Mouse (Mus musculus) G1E (cell line): ENCODE measurements around the gene Atp1b2. TPM values are rescaled to one million over a fixed set of nuclear protein-coding genes. Genes with fewer than 3 reads are reported as not detected.

Experiments
- ATAC-seq: 2 replicates; pipeline ENCODE4 v1.8.0; 2016; ENCODE audit warnings: mild to moderate bottlenecking; ENCODE audit not compliant: insufficient number of reproducible peaks, poor library complexity, low FRiP score, severe bottlenecking; ENCODE audit errors: extremely low read depth
- DNase-seq: peaks from one replicate; pipeline ENCODE4 v3.0.0; 2012; ENCODE audit warnings: low spot score
- H3K27me3 ChIP-seq: 2 replicates; pipeline ENCODE4 v1.6.1; 2012; ENCODE audit warnings: mild to moderate bottlenecking, low read length, inconsistent platforms; ENCODE audit not compliant: insufficient read depth
- H3K36me3 ChIP-seq: replicated peaks from 2 replicates; pipeline ENCODE3; 2012; ENCODE audit warnings: mild to moderate bottlenecking, inconsistent platforms
- H3K4me1 ChIP-seq: 2 replicates; pipeline ENCODE4 v1.6.1; 2012; ENCODE audit warnings: low read depth, low read length, inconsistent platforms, mixed read lengths; ENCODE audit not compliant: insufficient read depth
- H3K4me3 ChIP-seq: 2 replicates; pipeline ENCODE4 v1.5.1; 2012; ENCODE audit warnings: low read depth, mild to moderate bottlenecking, inconsistent platforms, low read length, moderate library complexity, mixed read lengths
- H3K9me3 ChIP-seq: replicated peaks from 2 replicates; pipeline ENCODE4 v1.6.1; 2012; ENCODE audit warnings: inconsistent platforms
- CTCF ChIP-seq: IDR thresholded peaks from 2 replicates; pipeline ENCODE4 v1.5.1; 2012; ENCODE audit warnings: low read depth, low read length, inconsistent platforms, mixed read lengths
- GATA1 ChIP-seq: IDR thresholded peaks from 2 replicates; pipeline ENCODE4 v1.6.1; 2012; ENCODE audit warnings: borderline replicate concordance, low read length, inconsistent platforms, mixed read lengths
- GATA2 ChIP-seq: IDR thresholded peaks from 2 replicates; pipeline ENCODE4 v1.6.1; 2012; ENCODE audit warnings: low read depth, low read length, inconsistent platforms, borderline replicate concordance
- POLR2AphosphoS5 ChIP-seq: IDR thresholded peaks from 2 replicates; pipeline ENCODE4 v1.6.1; 2012; ENCODE audit warnings: low read depth, low read length, inconsistent platforms; ENCODE audit not compliant: insufficient replicate concordance
- TAL1 ChIP-seq: conservative IDR thresholded peaks from 2 replicates; pipeline ENCODE4 v1.6.1; 2012; ENCODE audit warnings: low read depth, low read length, inconsistent platforms, mixed read lengths
- polyA plus RNA-seq: library from polyadenylated mRNA; stranded (reverse); fragments of >175 nt; gene quantifications from 2 replicates; pipeline ENCODE4 v1.2.3, GENCODE M21; 2012
- total RNA-seq, 2 experiments: library from RNA; stranded (forward) in 1 of 2; stranded (reverse) in 1 of 2; fragments of 200-1000 nt in 1 of 2; fragments of >200 nt in 1 of 2; fragmentation: Nextera tagmentation in 1 of 2; gene quantifications; 2 replicates each; pipeline ENCODE4 v1.2.3; 2014 to 2017

The Atp1b2 gene
- total and polyA plus RNA-seq, 3 experiments: 4.8 to 84.5 (median 50.0) TPM

GRCm38 (mm10) chr11:69553341-69553721 is 52.4 kb downstream of the Atp1b2 start:
- Histone ChIP-seq H3K9me3 (no peaks in the 10 kb centered on the region), H3K36me3 (no peaks in the 10 kb centered on the region), H3K4me1 (peaks cover 5% of the 10 kb centered on the region), H3K4me3 (no peak overlapping the region), H3K27me3 (peaks cover 57% of the 10 kb centered on the region)
- no peak for ATAC-seq
- TF ChIP-seq CTCF: no peak
- TF ChIP-seq GATA2: no peak
- no peak for TF ChIP-seq GATA1
- no peak for TF ChIP-seq TAL1
- no peak for TF ChIP-seq POLR2AphosphoS5
- DNase-seq: no peak

DNA sequence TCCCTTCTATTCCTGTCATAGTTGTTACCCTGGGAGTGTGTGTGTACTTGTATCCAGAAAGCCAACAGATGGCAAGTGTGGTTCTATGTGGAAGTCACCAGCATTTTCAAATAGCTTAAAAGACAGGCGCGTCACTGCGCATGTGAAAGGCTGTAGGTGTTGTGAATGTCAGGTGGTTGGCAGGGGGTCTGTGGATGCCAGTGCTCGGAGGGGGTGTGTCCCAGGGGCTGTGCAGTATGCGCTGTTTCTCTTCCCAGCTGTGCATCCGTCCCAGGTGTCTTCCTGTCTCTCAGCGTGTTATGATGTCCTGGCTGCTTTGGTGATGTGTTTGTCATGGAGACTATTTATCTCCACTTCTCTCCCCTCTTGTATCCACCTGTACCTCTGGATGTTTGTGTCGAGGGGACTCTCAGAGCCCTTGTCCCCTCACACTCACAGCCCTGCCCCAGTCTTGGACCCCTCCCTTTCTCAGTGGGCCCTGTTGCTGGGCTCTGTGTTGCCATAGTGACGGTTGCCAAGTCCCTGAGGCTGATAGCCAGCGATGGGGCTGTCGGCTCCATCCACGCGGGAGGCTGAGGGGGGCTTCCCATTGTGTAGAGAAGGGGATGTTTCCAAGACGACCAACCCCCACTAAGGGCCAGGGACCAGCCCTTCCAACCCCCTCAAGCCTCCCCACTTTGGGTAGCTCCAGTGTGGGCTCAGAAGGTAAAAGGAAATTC is 53.0 kb downstream of the Atp1b2 start:
- no peaks in the 10 kb centered on the region for H3K36me3 ChIP-seq
- TF ChIP-seq TAL1 (no peak), POLR2AphosphoS5 (no peak), CTCF (no peak), GATA2 (no peak), GATA1 (no peak)
- peaks cover 7% of the 10 kb centered on the region for H3K4me1 ChIP-seq
- H3K4me3 ChIP-seq: no peak overlapping the region
- no peaks in the 10 kb centered on the region for H3K9me3 ChIP-seq
- DNase-seq (no peak), ATAC-seq (no peak)
- peaks cover 62% of the 10 kb centered on the region for H3K27me3 ChIP-seq

- TF ChIP-seq GATA1: no peak
- TF ChIP-seq CTCF: no peak
- no peak for TF ChIP-seq POLR2AphosphoS5
- TF ChIP-seq TAL1: no peak
- TF ChIP-seq GATA2: no peak
- Histone ChIP-seq H3K9me3 (no peaks in the 10 kb centered on the region), H3K4me3 (no peak overlapping the region), H3K36me3 (no peaks in the 10 kb centered on the region), H3K27me3 (peaks cover 69% of the 10 kb centered on the region), H3K4me1 (peaks cover 21% of the 10 kb centered on the region)
- ATAC-seq (no peak), DNase-seq (no peak)
These were observed 54.4 kb downstream of the Atp1b2 start for GRCm38 (mm10) chr11:69551310-69551709.

Other genes starting within 250 kb of the Atp1b2 start
Only the 20 nearest of the 32 such genes appear.
- 145 and 185 TPM in 2 replicates for gene Kdm6b, start 192.3 kb downstream of the Atp1b2 start, total RNA-seq (2014; fragmentation: Nextera tagmentation)
- gene Kdm6b, start 192.3 kb downstream of the Atp1b2 start, total RNA-seq (2017): 3.9 and 4.8 TPM in 2 replicates
- 104 and 111 TPM in 2 replicates for gene Kdm6b, start 192.3 kb downstream of the Atp1b2 start, polyA plus RNA-seq
- gene Dnah2, start 56.8 kb downstream of the Atp1b2 start, total RNA-seq (2014; fragmentation: Nextera tagmentation): 0.73 and 1.1 TPM in 2 replicates
- gene Dnah2, start 56.8 kb downstream of the Atp1b2 start, total RNA-seq (2017): 2.6 and 3.2 TPM in 2 replicates
- 0.06 and 0.13 TPM in 2 replicates for gene Dnah2, start 56.8 kb downstream of the Atp1b2 start, polyA plus RNA-seq
- 0.29 and 0.68 TPM in 2 replicates for gene Efnb3, start 45.7 kb downstream of the Atp1b2 start, total RNA-seq (2014; fragmentation: Nextera tagmentation)
- gene Efnb3, start 45.7 kb downstream of the Atp1b2 start, total RNA-seq (2017): 0.27 and 0.29 TPM in 2 replicates
- 0.36 and 0.56 TPM in 2 replicates for gene Efnb3, start 45.7 kb downstream of the Atp1b2 start, polyA plus RNA-seq
- gene Wrap53, start 25.7 kb downstream of the Atp1b2 start, total RNA-seq (2014; fragmentation: Nextera tagmentation): 20.5 and 26.1 TPM in 2 replicates
- 9.6 and 9.8 TPM in 2 replicates for gene Wrap53, start 25.7 kb downstream of the Atp1b2 start, total RNA-seq (2017)
- 15.7 and 22.0 TPM in 2 replicates for gene Wrap53, start 25.7 kb downstream of the Atp1b2 start, polyA plus RNA-seq
- gene Trp53, start 25.6 kb downstream of the Atp1b2 start, total RNA-seq (2014; fragmentation: Nextera tagmentation): 228 and 271 TPM in 2 replicates
- gene Trp53, start 25.6 kb downstream of the Atp1b2 start, total RNA-seq (2017): 52.1 and 57.4 TPM in 2 replicates
- gene Trp53, start 25.6 kb downstream of the Atp1b2 start, polyA plus RNA-seq: 141 and 175 TPM in 2 replicates
- gene Shbg, start 12.0 kb upstream of the Atp1b2 start, total RNA-seq (2014; fragmentation: Nextera tagmentation): not detected in 2 replicates
- not detected in 2 replicates for gene Shbg, start 12.0 kb upstream of the Atp1b2 start, total RNA-seq (2017)
- gene Shbg, start 12.0 kb upstream of the Atp1b2 start, polyA plus RNA-seq: not detected in 2 replicates
- gene Sat2, start 16.1 kb upstream of the Atp1b2 start, total RNA-seq (2014; fragmentation: Nextera tagmentation): 2.4 and 7.3 TPM in 2 replicates
- gene Sat2, start 16.1 kb upstream of the Atp1b2 start, total RNA-seq (2017): 1.5 and 2.6 TPM in 2 replicates
- 0.09 TPM in 1 of 2 replicates, not detected in the other for gene Sat2, start 16.1 kb upstream of the Atp1b2 start, polyA plus RNA-seq
- 90.1 and 92.9 TPM in 2 replicates for gene Fxr2, start 27.0 kb upstream of the Atp1b2 start, total RNA-seq (2014; fragmentation: Nextera tagmentation)
- gene Fxr2, start 27.0 kb upstream of the Atp1b2 start, total RNA-seq (2017): 44.9 and 53.6 TPM in 2 replicates
- 77.8 and 82.4 TPM in 2 replicates for gene Fxr2, start 27.0 kb upstream of the Atp1b2 start, polyA plus RNA-seq
- 2.1 TPM in 1 of 2 replicates, not detected in the other for gene Sox15, start 49.4 kb upstream of the Atp1b2 start, total RNA-seq (2014; fragmentation: Nextera tagmentation)
- gene Sox15, start 49.4 kb upstream of the Atp1b2 start, total RNA-seq (2017): 0.17 TPM in 1 of 2 replicates, not detected in the other
- 0.20 and 0.36 TPM in 2 replicates for gene Sox15, start 49.4 kb upstream of the Atp1b2 start, polyA plus RNA-seq
- 27.0 and 31.1 TPM in 2 replicates for gene Mpdu1, start 56.7 kb upstream of the Atp1b2 start, total RNA-seq (2014; fragmentation: Nextera tagmentation)
- 43.4 and 63.6 TPM in 2 replicates for gene Mpdu1, start 56.7 kb upstream of the Atp1b2 start, total RNA-seq (2017)
- gene Mpdu1, start 56.7 kb upstream of the Atp1b2 start, polyA plus RNA-seq: 22.7 and 24.9 TPM in 2 replicates
- gene Cd68, start 60.2 kb upstream of the Atp1b2 start, total RNA-seq (2014; fragmentation: Nextera tagmentation): 3.5 TPM in 1 of 2 replicates, not detected in the other
- 5.0 and 6.1 TPM in 2 replicates for gene Cd68, start 60.2 kb upstream of the Atp1b2 start, total RNA-seq (2017)
- 2.2 and 2.3 TPM in 2 replicates for gene Cd68, start 60.2 kb upstream of the Atp1b2 start, polyA plus RNA-seq
- gene Eif4a1, start 66.5 kb upstream of the Atp1b2 start, total RNA-seq (2014; fragmentation: Nextera tagmentation): 986 and 993 TPM in 2 replicates
- gene Eif4a1, start 66.5 kb upstream of the Atp1b2 start, total RNA-seq (2017): 986 and 1,008 TPM in 2 replicates
- gene Eif4a1, start 66.5 kb upstream of the Atp1b2 start, polyA plus RNA-seq: 197 and 231 TPM in 2 replicates
- 111 and 128 TPM in 2 replicates for gene Senp3, start 76.1 kb upstream of the Atp1b2 start, total RNA-seq (2014; fragmentation: Nextera tagmentation)
- 107 and 111 TPM in 2 replicates for gene Senp3, start 76.1 kb upstream of the Atp1b2 start, total RNA-seq (2017)
- gene Senp3, start 76.1 kb upstream of the Atp1b2 start, polyA plus RNA-seq: 125 and 142 TPM in 2 replicates
- not detected in 2 replicates for gene Tnfsf13, start 79.8 kb upstream of the Atp1b2 start, total RNA-seq (2014; fragmentation: Nextera tagmentation)
- gene Tnfsf13, start 79.8 kb upstream of the Atp1b2 start, total RNA-seq (2017): not detected in 2 replicates
- gene Tnfsf13, start 79.8 kb upstream of the Atp1b2 start, polyA plus RNA-seq: not detected in 2 replicates
- not detected in 2 replicates for gene Tnfsf12, start 89.9 kb upstream of the Atp1b2 start, total RNA-seq (2014; fragmentation: Nextera tagmentation)
- not detected in 2 replicates for gene Tnfsf12, start 89.9 kb upstream of the Atp1b2 start, total RNA-seq (2017)
- not detected in 2 replicates for gene Tnfsf12, start 89.9 kb upstream of the Atp1b2 start, polyA plus RNA-seq
- gene Tnfsfm13, start 90.2 kb upstream of the Atp1b2 start, total RNA-seq (2014; fragmentation: Nextera tagmentation): not detected in 2 replicates
- gene Tnfsfm13, start 90.2 kb upstream of the Atp1b2 start, total RNA-seq (2017): not detected in 2 replicates
- gene Tnfsfm13, start 90.2 kb upstream of the Atp1b2 start, polyA plus RNA-seq: not detected in 2 replicates
- gene Polr2a, start 152.7 kb upstream of the Atp1b2 start, total RNA-seq (2014; fragmentation: Nextera tagmentation): 192 and 251 TPM in 2 replicates
- gene Polr2a, start 152.7 kb upstream of the Atp1b2 start, total RNA-seq (2017): 21.3 and 26.2 TPM in 2 replicates
- 116 and 119 TPM in 2 replicates for gene Polr2a, start 152.7 kb upstream of the Atp1b2 start, polyA plus RNA-seq
- 1.1 TPM in 1 of 2 replicates, not detected in the other for gene Slc35g3, start 156.0 kb upstream of the Atp1b2 start, total RNA-seq (2014; fragmentation: Nextera tagmentation)
- gene Slc35g3, start 156.0 kb upstream of the Atp1b2 start, total RNA-seq (2017): 0.27 TPM in 1 of 2 replicates, not detected in the other
- 0.18 TPM in 2 replicates for gene Slc35g3, start 156.0 kb upstream of the Atp1b2 start, polyA plus RNA-seq
- gene Zbtb4, start 160.0 kb upstream of the Atp1b2 start, total RNA-seq (2014; fragmentation: Nextera tagmentation): 18.4 and 19.0 TPM in 2 replicates
- 5.6 and 8.6 TPM in 2 replicates for gene Zbtb4, start 160.0 kb upstream of the Atp1b2 start, total RNA-seq (2017)
- 13.0 and 13.4 TPM in 2 replicates for gene Zbtb4, start 160.0 kb upstream of the Atp1b2 start, polyA plus RNA-seq
- gene Chrnb1, start 190.0 kb upstream of the Atp1b2 start, total RNA-seq (2014; fragmentation: Nextera tagmentation): 2.3 and 2.8 TPM in 2 replicates
- gene Chrnb1, start 190.0 kb upstream of the Atp1b2 start, total RNA-seq (2017): 1.1 and 1.2 TPM in 2 replicates
- 0.39 and 0.50 TPM in 2 replicates for gene Chrnb1, start 190.0 kb upstream of the Atp1b2 start, polyA plus RNA-seq